Mouse (Mus musculus) natural killer cell, adult 2 months (primary cell): ENCODE measurements at regions not wholly inside any gene's neighbourhood (a gene's known extent, or its start where the extent isn't known, plus 50 kb on each side); places are given as distances from the start of the nearest gene placed in this dataset.

ENCODE experiments used
- DNase-seq, 2 experiments: peaks; one replicate each; pipeline ENCODE4 v3.0.0; 2022; ENCODE audit warnings: low spot score in 2 of 2

DNA sequence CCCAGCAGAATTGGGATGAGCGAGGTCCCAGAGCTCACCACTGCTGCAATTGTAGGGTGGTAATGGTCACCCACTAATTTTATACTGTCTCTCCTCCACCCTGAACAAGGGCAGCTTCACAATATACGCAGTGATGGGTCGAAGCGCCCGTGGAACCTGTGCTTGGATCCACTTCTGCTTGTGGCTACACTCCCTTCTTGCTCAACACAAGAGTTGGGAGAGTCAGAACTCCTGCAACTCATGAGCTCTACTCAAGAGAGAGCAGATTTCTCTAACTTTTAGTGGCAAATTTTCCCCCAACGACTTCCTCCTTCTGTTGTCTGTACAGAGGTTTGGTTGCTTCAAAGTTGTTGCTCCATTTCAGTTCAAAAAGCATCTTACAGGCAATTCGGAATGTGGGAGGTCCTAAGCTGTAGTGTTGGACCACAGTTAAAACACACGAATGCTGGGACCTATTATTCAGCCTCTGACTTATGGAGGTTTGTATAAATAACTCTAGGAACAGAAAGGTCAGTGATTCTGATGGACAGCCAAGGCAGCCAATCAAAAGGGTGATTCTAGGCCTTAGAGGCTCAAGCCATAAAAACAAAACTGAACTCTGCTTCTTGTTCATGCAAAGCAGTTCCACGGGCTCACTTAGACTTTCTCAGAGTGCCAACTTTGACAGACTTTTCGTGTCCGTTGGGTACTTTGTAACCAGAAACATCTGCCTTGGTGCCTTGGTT lies 227.8 kb upstream of the Meis1 start:
- DNase-seq, result no peak

DNA sequence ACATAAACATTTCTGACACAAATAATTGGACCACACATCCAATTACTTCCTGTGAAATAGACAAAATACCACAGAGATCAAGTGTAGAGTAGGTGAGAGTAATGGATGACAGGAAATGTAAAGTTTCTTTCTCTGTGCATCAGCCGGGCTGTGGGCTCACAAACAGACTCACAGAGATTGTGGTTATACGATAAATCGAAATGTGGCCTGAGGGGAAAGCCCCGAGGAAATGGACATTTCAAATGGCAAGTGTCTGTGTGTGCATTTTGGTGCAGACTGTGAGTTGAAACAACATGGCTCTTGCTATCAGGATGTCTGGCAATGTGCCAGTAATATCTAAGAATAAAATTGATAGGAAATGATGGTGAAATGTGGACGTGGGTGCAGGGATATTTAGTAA lies 234.8 kb upstream of the Meis1 start:
- DNase-seq, result peak; percentile 15 to 43

DNA sequence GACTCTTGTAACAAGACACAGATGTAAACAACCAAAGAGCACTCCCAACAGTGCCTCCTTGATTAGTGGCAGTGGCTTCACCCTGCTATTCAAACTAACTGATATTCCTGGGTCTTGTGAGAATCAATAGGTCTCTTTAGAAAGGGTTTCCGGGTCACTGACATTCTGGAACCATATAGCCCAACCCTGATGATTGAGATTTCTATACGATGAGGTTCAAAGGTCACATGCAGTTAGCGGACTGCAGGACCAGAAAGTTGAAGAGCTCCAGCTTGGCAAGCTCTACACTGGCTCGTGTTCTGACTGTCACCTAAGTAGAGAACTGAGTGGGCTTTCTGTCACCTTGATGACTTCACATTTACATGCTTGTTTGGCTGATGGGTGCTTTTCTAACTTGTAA lies 235.4 kb upstream of the Meis1 start:
- DNase-seq, result no peak

DNA sequence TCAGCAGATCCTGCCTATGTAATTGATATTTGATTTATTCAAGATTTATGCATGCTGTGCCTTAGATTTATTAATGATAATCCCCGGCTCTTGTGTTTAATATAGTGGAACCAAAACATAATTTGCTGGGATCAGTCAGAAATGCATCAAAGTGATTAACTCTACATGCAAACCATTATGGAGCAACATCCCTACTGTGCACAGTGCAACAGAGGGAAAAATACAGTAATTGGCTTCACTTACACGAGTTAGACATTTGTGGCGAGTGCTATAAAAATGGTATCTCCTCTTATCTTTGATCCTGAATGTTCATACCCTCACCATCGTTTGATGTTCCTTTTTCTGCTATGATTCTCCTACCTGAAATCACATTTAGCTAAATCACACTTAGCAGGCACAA lies 238.8 kb upstream of the Meis1 start:
- DNase-seq, result no peak

DNA sequence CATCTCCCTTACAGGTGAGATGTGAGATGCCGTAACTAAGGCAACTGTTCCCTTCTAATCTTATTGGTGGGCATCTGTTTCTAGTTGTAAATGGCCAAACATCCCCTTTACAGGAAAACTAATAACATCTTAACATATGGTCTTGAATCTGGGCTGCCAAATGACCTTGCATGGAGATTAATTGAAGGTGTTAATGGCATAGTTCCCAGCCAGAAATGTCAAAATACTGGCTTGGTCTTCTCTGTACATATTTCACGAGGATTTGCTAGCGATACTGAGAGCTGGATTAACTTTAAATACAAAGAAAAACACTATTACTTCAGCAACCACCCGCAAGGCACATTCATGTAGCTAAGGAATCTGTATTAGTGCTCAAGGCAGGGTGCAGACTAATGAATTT lies 244.0 kb upstream of the Meis1 start:
- no peak for DNase-seq

DNA sequence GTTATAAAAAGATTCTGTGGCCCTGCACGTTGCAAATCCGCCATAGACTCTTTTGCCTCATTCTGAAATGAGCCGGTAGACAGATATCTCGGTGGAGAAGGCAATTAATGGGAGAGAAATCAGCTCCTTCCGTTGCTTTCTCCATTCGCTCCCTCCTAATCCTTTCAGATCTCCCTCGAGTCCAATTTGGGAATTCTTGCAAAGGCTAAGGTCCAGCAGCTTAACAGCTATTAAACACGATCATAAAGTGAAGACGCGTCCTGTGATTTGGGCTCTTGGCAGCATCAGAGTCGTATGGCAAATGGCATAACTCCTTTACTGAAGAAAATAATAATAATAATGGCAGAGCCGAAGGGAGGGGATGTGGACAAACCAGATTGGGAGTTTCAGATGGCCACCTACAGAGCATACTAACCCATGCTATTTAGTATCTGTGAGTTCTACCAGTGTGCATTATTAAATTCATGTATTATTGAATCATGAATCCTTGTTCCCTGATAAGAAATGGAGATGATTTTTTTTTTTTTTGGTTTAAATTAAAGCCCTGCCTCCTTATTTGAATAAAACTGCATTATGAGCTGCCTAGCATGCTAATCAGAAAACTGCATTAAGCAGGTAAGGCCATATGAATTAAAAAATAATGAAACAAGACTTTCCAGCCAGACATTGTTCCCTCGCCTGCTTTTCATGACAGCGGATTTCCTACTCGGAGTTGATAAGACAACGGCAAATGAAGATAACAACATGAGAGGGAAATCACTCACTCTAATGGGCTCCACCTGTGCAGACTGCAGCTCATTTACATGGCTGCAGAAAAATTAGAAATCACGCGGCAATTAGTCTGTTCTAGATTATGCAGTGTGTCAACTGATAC lies 246.2 kb upstream of the Meis1 start:
- DNase-seq, result no peak

DNA sequence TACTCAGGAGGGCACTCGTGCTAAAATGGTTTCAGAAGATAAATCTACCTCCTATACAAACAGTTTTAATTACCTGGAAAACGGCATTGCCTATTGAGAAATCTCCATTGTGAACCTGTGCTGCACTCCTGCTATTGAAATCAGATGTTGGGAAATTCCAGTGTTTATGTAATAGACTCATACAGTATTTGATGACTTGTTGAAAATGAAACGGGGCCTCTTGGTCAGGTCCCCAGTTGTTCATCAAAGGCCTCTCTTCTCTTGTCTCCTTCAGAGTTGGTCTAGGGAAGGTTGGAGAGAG lies 246.8 kb upstream of the Meis1 start:
- no peak for DNase-seq

DNA sequence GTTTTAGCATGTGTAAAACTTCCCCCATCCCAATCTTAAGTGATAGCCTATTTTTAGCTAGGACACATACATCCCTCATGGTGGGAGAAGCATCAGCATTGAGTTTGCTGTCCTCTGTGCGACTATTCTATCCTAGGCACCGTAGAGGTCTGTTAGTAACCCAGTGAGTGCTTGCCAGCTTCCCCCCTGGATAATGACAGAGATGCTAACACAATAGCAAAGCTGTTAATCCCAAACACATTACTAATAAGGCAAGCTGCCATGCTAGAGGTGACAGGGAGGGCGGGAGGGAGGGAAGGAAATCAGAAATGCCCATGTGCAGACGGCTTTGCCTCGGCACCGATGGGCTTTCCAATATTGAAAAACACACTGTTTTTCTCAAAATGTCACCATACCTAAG lies 272.2 kb upstream of the Meis1 start:
- no peak for DNase-seq

DNA sequence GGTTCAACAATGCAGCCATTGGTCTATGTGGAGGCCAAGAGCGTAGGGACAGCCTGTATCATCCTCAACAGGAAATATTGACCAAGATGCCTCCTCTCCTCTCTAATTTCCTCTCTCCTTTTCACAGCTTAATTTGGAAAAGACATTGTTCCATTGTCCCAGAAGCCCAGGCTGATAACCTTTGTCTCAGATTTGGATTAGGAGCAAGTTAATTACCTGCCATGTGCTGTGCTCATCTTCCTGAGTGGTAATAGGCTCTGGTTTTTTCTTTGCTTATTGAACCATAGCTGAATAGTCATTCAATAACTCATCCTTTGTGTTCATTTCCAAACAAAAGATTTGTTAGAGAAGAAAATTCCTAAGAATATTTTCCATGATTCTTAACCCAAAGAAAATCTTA lies 280.6 kb upstream of the Meis1 start:
- DNase-seq, result no peak

DNA sequence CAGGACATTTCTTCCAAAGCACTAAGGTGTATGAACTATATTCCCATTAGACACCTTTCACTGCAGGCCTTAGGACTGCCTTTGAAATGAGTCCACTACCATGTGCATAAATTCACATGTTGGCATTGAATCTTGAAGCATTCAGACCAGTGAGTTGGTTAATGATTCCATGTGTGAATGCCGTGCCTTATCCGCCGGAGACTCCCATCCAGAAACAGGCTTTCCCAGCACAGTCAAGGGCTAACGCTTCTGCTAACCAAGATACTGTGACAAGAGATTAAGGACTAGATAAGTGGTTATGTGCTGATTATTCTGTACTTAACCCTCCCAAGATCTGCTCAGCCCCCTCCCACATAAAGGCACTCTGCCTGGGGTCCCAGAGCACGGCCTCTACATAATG lies 287.9 kb upstream of the Meis1 start:
- no peak for DNase-seq

DNA sequence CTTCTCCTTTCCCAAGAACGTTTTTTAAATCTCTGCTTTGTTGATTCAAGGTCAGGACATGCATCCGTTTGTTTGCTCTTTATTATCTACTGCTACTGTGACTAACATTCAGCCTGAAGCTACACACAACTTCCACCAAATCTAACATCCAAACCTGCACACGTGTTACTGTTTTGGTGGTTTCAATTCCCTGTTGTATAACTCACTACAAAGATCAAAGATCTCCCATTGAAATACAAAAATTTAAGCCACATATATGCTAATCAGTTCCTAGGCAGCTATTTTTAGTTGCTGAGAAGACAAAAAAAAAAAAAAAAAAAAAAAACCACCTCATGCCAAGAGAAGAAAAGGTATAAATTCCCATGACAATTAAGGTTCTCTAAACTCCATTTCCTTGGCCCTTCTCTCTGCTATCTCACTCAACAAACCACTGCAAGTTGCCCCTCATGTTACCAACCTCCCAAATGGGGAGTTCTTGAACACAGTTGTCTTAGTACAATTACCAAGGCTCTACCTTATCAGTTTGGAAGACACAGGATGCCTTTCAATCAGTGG lies 312.0 kb upstream of the Meis1 start:
- DNase-seq, result no peak

DNA sequence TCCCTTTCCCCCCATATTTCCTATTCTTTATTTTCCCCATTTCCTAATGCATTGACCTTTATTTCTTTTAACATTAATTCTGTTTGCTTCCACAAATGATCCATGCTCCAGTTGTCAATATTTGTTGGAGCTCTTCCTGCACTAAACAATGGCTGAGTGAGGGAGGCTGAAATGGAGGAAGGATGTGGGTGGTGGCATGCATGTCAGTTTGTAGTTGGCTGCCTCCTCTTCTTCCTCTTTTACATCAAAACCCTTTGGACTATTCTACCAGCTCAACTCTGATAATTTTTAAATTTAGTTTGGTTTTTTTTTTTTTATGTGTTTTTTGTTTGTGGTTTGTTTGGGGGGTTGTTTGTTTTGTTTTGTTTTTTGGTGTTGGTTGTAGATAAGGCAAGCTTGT lies 313.5 kb upstream of the Meis1 start:
- DNase-seq, result no peak

DNA sequence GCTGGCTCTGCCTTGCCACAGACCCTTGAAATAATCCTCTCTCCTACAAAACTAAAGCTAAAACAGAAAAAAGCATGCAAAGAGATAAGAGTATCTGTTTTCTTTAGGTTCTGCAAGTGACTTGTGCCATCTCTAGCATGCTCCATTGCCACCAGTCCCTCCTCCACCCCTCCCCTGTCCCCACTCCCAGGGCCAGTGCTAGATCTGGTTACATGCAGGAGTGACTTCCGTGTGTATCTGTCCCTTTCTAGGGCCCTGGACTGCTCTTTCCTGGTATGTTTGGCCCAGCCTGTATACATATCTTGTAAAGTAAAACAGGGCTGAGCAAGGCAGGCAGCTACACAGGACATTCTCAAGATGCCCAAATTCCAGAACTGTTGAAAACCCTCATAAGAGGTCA lies 313.9 kb upstream of the Meis1 start:
- no peak for DNase-seq

DNA sequence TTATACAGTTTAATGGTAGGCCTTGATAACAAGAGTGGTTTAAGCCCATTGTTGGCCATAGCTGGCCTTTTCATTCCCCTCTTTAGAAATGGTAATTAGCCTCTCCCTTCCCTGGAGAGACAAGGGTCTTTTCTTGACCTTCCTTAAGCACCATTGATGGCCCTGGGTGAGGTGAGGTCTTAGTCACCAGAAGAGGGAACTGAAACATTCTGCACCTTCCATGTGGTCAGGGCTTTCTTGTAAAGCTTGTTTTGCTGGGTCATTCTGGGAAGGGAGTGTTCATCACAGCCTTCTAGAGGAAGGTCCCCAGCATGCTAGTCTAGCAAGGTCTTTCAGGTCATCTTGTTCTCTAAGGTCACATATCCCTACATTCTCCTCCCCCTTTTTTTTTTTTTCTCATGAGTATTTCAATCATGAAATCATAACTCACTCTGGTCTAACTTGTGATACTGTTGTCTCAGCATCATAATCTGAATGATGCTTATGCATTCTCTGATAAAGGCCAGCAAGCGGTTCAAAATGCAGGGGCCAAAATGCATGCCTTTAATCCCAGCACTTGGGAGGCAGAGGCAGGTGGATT lies 315.2 kb upstream of the Meis1 start:
- no peak for DNase-seq

DNA sequence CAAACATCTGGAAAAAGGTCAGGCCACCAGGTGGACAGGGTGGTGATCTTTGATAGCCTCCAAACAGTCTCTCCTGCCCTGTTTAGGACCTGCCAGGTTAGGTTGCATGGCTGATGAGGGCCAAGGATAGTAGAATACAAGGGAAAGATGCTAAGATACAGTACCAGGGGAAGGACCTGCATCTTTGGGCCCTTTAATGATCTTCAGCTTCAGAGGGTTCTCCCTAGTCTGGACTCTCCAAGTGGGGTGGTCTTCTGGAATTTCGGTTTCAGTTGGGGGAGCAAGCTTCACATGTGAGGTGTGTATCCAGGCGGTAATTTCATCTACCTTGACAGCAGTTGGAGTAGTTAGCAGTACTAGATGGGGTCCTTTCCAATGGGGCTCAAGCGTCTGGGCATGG lies 316.6 kb upstream of the Meis1 start:
- DNase-seq, result no peak

DNA sequence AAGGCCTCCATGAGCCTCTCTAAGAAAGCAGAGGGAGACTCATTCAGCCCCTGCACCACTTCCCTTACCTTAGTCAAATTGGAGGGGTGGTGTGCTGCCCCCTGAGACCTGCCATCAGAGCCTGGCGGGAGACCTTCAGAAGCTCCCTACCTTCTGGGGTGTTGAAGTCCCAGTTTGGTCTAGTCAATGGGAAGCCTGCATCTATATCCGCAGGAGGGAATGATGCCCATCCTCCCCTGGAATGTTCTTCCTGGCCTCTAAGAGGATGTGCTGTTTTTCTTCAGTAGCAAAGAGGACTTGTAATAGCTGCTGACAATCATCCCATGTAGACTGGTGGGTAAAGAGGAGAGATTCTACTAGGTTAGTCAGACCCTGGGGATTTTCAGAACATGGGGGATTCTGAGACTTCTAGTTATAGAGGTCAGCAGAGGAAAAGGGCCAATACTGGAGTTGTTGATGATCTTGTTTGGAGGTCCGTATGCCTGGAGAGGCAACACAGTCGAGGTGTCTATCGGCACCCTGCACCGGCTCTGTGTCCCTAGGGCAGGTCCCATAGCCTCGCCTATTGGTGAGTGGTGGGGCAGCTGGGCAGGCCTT lies 321.0 kb upstream of the Meis1 start:
- DNase-seq, result no peak

DNA sequence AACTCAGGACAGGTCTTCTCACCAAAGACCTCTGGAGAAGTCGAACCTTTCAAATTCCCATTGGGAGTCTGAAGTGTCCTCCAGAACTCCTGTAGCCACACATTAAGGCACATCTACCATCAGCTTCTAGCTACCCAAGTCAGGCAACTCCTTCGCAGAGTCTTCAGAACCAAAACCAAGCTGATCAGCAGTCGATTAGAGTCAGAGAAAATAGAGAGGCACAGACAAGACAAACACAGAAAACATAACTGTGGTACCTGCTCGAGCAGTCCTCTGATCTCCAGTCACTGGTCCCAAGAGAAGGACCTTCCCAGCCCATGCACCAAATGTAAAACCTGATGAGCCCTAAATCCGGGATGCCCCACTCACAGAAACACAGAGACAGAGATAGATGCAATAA lies 322.1 kb upstream of the Meis1 start:
- no peak for DNase-seq

DNA sequence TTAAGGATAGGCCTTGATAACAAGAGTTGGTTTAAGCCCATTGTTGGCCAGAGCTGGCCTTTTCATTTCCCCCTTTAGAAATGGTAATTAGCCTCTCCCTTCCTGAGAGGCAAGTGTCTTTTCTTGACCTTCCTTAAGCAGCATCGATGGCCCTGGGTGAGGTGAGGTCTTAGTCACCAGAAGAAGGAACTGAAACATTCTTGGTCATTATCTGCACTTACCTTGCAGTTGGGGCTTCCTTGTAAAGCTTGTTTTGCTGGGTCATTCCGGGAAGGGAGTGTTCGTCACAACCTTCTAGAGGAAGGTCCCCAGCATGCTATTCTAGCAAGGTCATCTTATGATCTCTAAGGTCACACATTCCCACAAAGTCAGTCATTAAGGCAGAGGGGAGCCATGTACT lies 322.6 kb upstream of the Meis1 start:
- no peak for DNase-seq

DNA sequence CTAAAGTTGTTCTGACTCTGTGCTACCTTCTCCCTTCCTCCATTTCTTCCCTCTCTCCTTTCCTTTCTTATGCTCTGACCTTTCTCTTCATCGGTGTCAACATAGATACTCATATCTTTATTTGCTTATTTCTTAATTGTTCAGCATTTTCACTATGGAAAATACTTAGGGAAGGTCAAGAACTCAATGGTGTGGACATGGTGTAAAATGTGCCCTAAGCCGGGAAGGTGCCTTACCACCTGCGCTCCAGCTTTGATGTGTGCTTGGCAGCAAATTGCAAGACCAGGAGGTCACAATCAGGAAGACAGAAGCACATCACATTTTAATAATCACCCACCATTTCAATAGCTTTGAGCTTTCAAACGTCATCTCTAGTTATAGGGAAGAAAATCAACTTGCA lies 324.0 kb upstream of the Meis1 start:
- no peak for DNase-seq

DNA sequence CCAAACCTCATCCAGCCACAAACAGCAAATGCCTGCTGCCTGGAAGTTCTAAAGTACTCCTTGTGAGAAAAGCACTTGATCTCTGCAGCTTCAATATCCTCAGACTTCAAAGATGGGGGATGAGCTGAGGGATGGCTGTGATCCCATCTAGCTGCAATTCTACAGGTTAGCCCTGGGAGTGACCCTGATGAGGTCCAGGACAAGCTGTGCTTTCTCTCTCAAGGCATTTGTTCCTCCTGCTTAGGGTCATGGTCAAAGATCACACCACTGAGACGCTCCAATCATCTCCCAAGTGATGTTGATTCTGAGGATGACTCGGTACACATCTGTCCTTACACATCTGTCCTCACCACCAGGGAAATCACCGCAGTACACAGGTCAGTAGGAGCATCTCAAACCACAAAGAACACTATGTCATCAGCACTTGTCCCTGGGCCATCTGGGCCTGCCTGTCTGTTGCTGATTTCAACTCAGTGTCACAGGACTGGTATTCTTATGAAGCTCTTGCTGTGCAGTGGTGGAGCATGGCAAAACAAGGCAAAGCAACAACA lies 327.6 kb upstream of the Meis1 start:
- no peak for DNase-seq

DNA sequence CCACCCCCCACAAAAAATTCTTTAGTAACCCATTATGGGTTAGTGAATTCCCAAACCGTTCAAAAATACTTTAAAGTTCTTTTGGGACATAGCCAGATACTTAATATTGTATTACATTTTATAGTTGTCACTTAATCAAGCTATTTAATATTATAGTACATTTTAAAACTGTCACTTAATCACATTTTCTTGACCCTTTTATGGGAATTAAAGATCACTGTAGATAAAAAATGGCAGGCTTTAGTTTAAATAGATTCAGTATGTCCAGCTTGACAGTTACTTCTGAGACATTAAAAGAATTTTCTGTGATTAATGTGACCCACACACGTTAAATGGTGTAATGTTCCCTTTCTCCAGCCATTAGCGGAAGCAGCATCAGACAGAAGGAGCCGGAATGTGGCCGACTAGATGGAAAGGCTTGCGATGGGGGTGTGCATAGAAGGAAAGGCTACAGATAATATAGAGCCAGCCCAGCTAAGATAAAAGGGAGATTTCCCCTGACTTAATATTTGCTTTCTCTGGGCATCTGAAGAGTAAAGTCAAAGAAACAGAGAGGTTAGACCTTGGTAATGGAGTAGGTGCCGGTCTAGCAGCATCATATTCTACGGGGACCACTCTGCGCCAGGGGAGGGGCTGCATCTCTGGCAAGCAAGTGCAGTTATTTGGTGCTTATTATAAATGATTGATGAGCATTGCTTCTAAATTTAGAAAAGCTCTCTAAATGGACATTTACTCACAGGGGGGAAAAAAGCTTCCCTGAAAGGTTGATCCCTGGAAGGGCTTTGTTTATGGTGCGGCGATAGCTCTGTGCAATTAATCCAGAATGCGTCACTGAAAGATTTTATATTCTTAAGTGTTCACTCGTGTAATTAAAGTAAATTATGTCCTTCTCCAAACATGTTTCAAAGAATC lies 331.8 kb upstream of the Meis1 start:
- DNase-seq, result no peak
